Mouse (Mus musculus): ENCODE data around the gene Mical3. TPM values are rescaled to one million over a fixed set of nuclear protein-coding genes. Genes with fewer than 3 reads are reported as not detected.

The Mical3 gene
- polyA plus RNA-seq, 1 experiment = 10.3 TPM

DNA sequence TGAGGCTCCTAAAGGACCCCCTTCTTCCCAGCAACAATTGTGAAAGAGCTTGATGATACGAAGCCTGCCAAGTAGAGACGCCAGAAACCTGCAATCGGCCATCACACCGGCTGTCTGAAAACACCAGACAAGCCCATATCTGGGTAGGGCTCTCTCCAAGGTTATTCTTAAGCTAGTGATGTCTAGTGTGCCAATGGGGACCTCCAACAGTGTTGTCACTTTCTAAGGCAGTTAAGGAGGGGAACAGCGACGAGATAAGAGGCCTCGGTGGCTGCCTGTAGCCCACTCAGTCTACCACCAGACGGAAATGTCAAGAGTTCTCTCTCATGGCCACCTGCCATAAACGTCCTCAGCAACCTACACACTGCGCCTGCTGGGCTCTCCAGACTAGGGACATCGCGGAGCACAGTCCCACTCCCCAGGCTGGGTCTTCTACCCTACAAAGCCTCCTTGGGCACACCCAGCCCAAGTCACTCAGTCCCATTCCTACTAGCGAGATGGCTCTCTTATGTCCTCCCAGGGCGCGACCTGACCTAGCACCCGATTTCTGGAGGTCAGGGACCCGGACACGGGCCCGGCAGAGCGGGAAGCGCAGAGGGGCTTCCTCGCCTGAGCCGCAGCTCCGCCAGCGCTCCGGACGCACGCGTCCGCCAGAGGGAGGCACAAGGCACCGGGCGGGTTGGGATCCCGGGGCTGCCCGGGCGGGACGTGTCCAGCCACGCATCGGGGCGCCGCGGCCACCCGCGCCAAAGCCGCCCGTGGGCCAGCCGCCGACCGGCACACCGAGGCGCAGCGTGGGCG lies 21.4 kb downstream of the Mical3 start:
- peaks cover 29% of the 10 kb centered on the region for H3K79me2 ChIP-seq (ENCODE audit: control insufficient read depth, insufficient read depth)
- H3K36me3 ChIP-seq (ENCODE audit: control insufficient read depth, insufficient read depth) = no peaks in the 10 kb centered on the region
- peak overlapping the region; percentile 94 for H3ac ChIP-seq (ENCODE audit: control insufficient read depth, insufficient read length, low read depth)
- peaks cover 3% of the 10 kb centered on the region for H3K79me3 ChIP-seq (ENCODE audit: low read depth)
- TF ChIP-seq USF1 (IDR thresholded peaks at IDR 0.05; ENCODE audit: low read depth) (no peak), MYOD1 (IDR thresholded peaks at IDR 0.05; ENCODE audit: control insufficient read depth, insufficient read length, low read depth) (no peak), CTCF (IDR thresholded peaks at IDR 0.05; ENCODE audit: control insufficient read depth, insufficient read depth, insufficient read length) (no peak), MAX (IDR thresholded peaks at IDR 0.05) (no peak), CEBPB (IDR thresholded peaks at IDR 0.05; ENCODE audit: low read depth) (no peak), MYOG (IDR thresholded peaks at IDR 0.05; ENCODE audit: control insufficient read depth, extremely low read depth, insufficient read length) (no peak), FOSL1 (IDR thresholded peaks at IDR 0.05; ENCODE audit: insufficient read depth, low read length, poor library complexity, severe bottlenecking) (no peak)
- H3K4me3 ChIP-seq (ENCODE audit: insufficient read depth, poor library complexity, severe bottlenecking) = peak overlapping the region; percentile 76
- no peaks in the 10 kb centered on the region for H3K27me3 ChIP-seq (ENCODE audit: control insufficient read depth, insufficient read depth, insufficient read length)

DNA sequence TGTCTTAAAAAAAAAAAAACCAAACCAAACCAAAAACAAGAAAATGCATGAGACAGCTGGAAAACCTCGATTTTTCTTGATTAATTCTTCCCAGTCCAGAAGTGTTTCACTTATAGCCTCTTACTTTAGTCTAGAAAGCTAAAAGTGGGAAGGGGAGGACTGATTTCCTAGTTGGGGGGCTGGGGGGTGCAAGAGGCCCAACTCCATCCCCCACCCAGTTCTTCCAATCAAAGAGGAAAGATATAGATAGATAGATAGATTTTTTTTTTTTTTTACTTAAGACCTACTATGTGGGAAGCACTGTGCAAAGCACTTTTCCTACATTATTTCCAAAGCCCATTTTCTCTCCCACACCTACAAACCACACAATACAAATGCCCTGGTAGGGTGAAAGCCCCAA lies 22.7 kb downstream of the Mical3 start:
- TF ChIP-seq USF1 (IDR thresholded peaks at IDR 0.05; ENCODE audit: low read depth) (no peak), CTCF (IDR thresholded peaks at IDR 0.05; ENCODE audit: control insufficient read depth, insufficient read depth, insufficient read length) (no peak), FOSL1 (IDR thresholded peaks at IDR 0.05; ENCODE audit: insufficient read depth, low read length, poor library complexity, severe bottlenecking) (no peak), CEBPB (IDR thresholded peaks at IDR 0.05; ENCODE audit: low read depth) (no peak), MYOD1 (IDR thresholded peaks at IDR 0.05; ENCODE audit: control insufficient read depth, insufficient read length, low read depth) (no peak), MAX (IDR thresholded peaks at IDR 0.05) (no peak), MYOG (IDR thresholded peaks at IDR 0.05; ENCODE audit: control insufficient read depth, extremely low read depth, insufficient read length) (no peak)
- Histone ChIP-seq H3K4me3 (ENCODE audit: insufficient read depth, poor library complexity, severe bottlenecking) (no peak overlapping the region), H3K79me2 (ENCODE audit: control insufficient read depth, insufficient read depth) (peaks cover 33% of the 10 kb centered on the region), H3K27me3 (ENCODE audit: control insufficient read depth, insufficient read depth, insufficient read length) (no peaks in the 10 kb centered on the region), H3ac (ENCODE audit: control insufficient read depth, insufficient read length, low read depth) (no peak overlapping the region), H3K79me3 (ENCODE audit: low read depth) (peaks cover 3% of the 10 kb centered on the region), H3K36me3 (ENCODE audit: control insufficient read depth, insufficient read depth) (no peaks in the 10 kb centered on the region)

DNA sequence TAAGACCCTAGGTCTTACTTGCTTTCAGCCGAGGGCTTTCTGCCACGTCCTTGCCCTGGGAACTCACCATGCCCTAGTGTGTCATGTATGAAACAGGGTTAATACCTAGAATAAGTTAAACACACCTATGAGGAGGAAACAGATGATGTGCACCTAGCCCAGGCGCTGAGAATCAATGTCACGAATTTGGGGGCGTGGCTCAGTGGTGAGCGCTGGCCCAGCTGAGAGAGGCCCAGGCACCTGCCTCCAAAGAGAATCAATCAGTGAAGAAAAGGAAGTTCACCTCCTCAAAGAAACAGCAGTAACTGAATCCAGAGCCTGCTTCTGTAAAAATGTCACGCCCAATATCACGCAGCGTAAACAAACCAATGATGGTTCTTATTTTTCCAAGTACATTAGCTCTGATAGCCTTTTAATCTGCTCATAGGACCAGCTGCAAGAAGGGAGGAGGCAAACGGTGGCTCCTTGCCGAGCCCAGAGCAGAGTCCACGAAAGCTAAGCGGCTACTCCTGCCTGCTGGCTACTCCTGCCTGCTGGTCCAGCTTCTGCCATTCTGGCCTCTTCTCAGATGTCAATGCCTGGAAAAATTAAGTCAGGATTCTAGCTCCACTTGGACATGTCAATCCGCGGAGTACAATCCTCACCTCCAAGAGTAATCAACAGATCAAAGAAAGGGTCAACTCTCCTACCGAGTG lies 23.9 kb downstream of the Mical3 start:
- H3K79me2 ChIP-seq (ENCODE audit: control insufficient read depth, insufficient read depth) = peaks cover 41% of the 10 kb centered on the region
- H3K79me3 ChIP-seq (ENCODE audit: low read depth) = peaks cover 3% of the 10 kb centered on the region
- H3K27me3 ChIP-seq (ENCODE audit: control insufficient read depth, insufficient read depth, insufficient read length) = no peaks in the 10 kb centered on the region
- H3K4me3 ChIP-seq (ENCODE audit: insufficient read depth, poor library complexity, severe bottlenecking) = no peak overlapping the region
- no peak overlapping the region for H3ac ChIP-seq (ENCODE audit: control insufficient read depth, insufficient read length, low read depth)
- no peak for TF ChIP-seq MYOG (IDR thresholded peaks at IDR 0.05; ENCODE audit: control insufficient read depth, extremely low read depth, insufficient read length)
- TF ChIP-seq MAX (IDR thresholded peaks at IDR 0.05) = no peak
- TF ChIP-seq MYOD1 (IDR thresholded peaks at IDR 0.05; ENCODE audit: control insufficient read depth, insufficient read length, low read depth) = no peak
- TF ChIP-seq FOSL1 (IDR thresholded peaks at IDR 0.05; ENCODE audit: insufficient read depth, low read length, poor library complexity, severe bottlenecking) = no peak
- no peak for TF ChIP-seq USF1 (IDR thresholded peaks at IDR 0.05; ENCODE audit: low read depth)
- no peak for TF ChIP-seq CEBPB (IDR thresholded peaks at IDR 0.05; ENCODE audit: low read depth)
- no peak for TF ChIP-seq CTCF (IDR thresholded peaks at IDR 0.05; ENCODE audit: control insufficient read depth, insufficient read depth, insufficient read length)
- no peaks in the 10 kb centered on the region for H3K36me3 ChIP-seq (ENCODE audit: control insufficient read depth, insufficient read depth)

DNA sequence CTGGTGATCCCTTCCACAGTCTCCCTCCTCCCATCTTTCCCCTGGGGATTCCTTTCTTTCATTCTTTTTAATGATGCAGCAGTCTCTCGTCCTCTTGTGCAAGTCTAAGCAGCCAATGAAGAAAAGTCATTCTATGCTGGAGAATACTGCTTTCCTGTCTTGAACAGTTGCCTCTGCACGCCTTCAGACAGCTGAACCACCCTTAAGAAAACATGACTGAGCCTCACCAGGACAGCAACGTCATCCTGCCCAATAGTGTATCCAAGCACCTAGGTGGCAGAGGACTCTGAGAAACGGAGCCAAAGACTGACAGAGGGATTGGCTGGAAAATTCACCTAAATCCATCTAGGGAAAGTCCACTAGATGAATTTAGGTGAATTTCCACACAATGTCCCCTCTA lies 25.1 kb downstream of the Mical3 start:
- Histone ChIP-seq H3K36me3 (ENCODE audit: control insufficient read depth, insufficient read depth) (no peaks in the 10 kb centered on the region), H3K4me3 (ENCODE audit: insufficient read depth, poor library complexity, severe bottlenecking) (no peak overlapping the region), H3ac (ENCODE audit: control insufficient read depth, insufficient read length, low read depth) (no peak overlapping the region), H3K79me3 (ENCODE audit: low read depth) (peaks cover 3% of the 10 kb centered on the region), H3K27me3 (ENCODE audit: control insufficient read depth, insufficient read depth, insufficient read length) (no peaks in the 10 kb centered on the region), H3K79me2 (ENCODE audit: control insufficient read depth, insufficient read depth) (peaks cover 46% of the 10 kb centered on the region)
- TF ChIP-seq MAX (IDR thresholded peaks at IDR 0.05) = no peak

DNA sequence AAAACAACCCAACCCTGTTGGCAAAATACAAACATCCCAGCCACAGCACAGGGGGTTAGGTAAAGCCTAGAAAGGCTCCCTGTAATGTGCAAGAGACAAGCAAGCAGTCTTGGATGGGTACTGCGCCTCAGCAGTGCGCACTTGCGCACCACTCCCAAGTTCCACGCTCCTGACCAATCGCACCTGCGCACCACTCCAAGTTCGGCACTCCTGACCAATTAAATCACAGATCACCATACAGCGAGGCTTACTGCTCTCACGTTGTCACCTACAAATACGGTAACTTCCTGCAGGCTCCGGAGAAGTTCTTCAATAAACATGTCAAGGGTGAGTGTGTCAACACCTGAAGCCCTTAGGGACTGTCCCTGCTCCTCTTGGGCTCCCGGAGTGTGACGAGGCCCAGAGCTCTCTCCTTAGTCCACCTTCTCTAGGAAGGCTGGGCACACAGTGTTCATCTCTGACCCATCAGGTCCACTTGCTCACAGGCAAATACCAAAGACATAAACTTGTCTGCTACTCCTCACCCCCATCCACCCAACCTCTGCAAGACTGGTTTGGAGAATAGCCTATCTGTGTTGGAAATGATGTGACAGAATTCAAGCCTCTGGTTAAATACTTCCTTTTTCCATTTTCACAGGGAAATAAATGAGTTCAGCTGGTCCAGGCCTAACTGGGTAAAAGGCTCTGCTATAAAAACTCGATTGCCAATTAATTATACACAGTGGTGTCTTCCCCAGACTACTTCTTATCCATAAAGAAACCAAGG lies 27.2 kb downstream of the Mical3 start:
- peaks cover 1% of the 10 kb centered on the region for H3K79me3 ChIP-seq (ENCODE audit: low read depth)
- no peaks in the 10 kb centered on the region for H3K27me3 ChIP-seq (ENCODE audit: control insufficient read depth, insufficient read depth, insufficient read length)
- no peak for TF ChIP-seq MAX (IDR thresholded peaks at IDR 0.05)
- TF ChIP-seq MYOD1 (IDR thresholded peaks at IDR 0.05; ENCODE audit: control insufficient read depth, insufficient read length, low read depth) = no peak
- no peak for TF ChIP-seq CTCF (IDR thresholded peaks at IDR 0.05; ENCODE audit: control insufficient read depth, insufficient read depth, insufficient read length)
- TF ChIP-seq FOSL1 (IDR thresholded peaks at IDR 0.05; ENCODE audit: insufficient read depth, low read length, poor library complexity, severe bottlenecking) = no peak
- no peak for TF ChIP-seq MYOG (IDR thresholded peaks at IDR 0.05; ENCODE audit: control insufficient read depth, extremely low read depth, insufficient read length)
- no peak for TF ChIP-seq USF1 (IDR thresholded peaks at IDR 0.05; ENCODE audit: low read depth)
- TF ChIP-seq CEBPB (IDR thresholded peaks at IDR 0.05; ENCODE audit: low read depth) = no peak
- no peak overlapping the region for H3K4me3 ChIP-seq (ENCODE audit: insufficient read depth, poor library complexity, severe bottlenecking)
- peaks cover 39% of the 10 kb centered on the region for H3K79me2 ChIP-seq (ENCODE audit: control insufficient read depth, insufficient read depth)
- H3K36me3 ChIP-seq (ENCODE audit: control insufficient read depth, insufficient read depth) = no peaks in the 10 kb centered on the region
- no peak overlapping the region for H3ac ChIP-seq (ENCODE audit: control insufficient read depth, insufficient read length, low read depth)

Data from C2C12 (cell line).